Mouse (Mus musculus) lung, embryonic 14.5 days (tissue): ENCODE measurements at regions not wholly inside any gene's neighbourhood (a gene's known extent, or its start where the extent isn't known, plus 50 kb on each side); places are given as distances from the start of the nearest gene placed in this dataset.

ENCODE experiments used
- ATAC-seq: fragments of 200-750 bp; cut with Nextera tagmentation; 2 replicates; pipeline ENCODE4 v1.8.0; 2017; ENCODE audit warnings: mild to moderate bottlenecking, moderate TSS enrichment, moderate library complexity; ENCODE audit not compliant: insufficient read depth
- DNase-seq: peaks from one replicate; pipeline ENCODE4 v3.0.0-alpha.2; 2015
- H3K27ac ChIP-seq: fragments of 300-500 bp; sonication (generic); 2 replicates; pipeline ENCODE4 v1.5.1; 2014; ENCODE audit warnings: low read depth, mild to moderate bottlenecking, moderate library complexity
- H3K27me3 ChIP-seq: fragments of 300-500 bp; sonication (generic); 2 replicates; pipeline ENCODE4 v1.6.1; 2014; ENCODE audit warnings: low read length, control low read depth; ENCODE audit not compliant: insufficient read depth
- H3K36me3 ChIP-seq: fragments of 300-500 bp; sonication (generic); 2 replicates; pipeline ENCODE4 v1.6.1; 2014; ENCODE audit warnings: control low read depth; ENCODE audit not compliant: insufficient read depth
- H3K4me1 ChIP-seq: fragments of 300-500 bp; sonication (generic); 2 replicates; pipeline ENCODE4 v1.6.1; 2014; ENCODE audit warnings: antibody characterized with exemption, control low read depth; ENCODE audit not compliant: insufficient read depth
- H3K4me2 ChIP-seq: fragments of 300-500 bp; sonication (generic); 2 replicates; pipeline ENCODE4 v1.6.1; 2014; ENCODE audit warnings: mild to moderate bottlenecking
- H3K4me3 ChIP-seq: fragments of 300-500 bp; sonication (generic); 2 replicates; pipeline ENCODE4 v1.5.1; 2014; ENCODE audit warnings: low read depth, low read length
- H3K9ac ChIP-seq: fragments of 300-500 bp; sonication (generic); 2 replicates; pipeline ENCODE4 v1.6.1; 2014
- H3K9me3 ChIP-seq: fragments of 300-500 bp; sonication (generic); 2 replicates; pipeline ENCODE4 v1.6.1; 2016; ENCODE audit warnings: low read depth, low read length, control low read depth
- CTCF ChIP-seq: IDR thresholded peaks from 2 replicates; pipeline ENCODE4 v1.5.1; 2016; ENCODE audit warnings: antibody characterized with exemption, low read depth
- WGBS: fragments of 180-500 bp; shearing (Covaris S2); extraction: QIAGEN DNeasy Blood & Tissue Kit; methylation state at CpG from one replicate; pipeline ENCODE4 v1.1.7; 2014; 5-methylcytosine and 5-hydroxymethylcytosine counted together

GRCm38 (mm10) chr9:79517461-79517860 is 201.2 kb downstream of the Col12a1 start:
- Histone ChIP-seq H3K9me3 (no peaks in the 10 kb centered on the region), H3K4me2 (no peak overlapping the region), H3K36me3 (no peaks in the 10 kb centered on the region), H3K27me3 (no peaks in the 10 kb centered on the region), H3K4me3 (no peak overlapping the region), H3K9ac (no peak overlapping the region), H3K4me1 (no peaks in the 10 kb centered on the region), H3K27ac (no peak overlapping the region)
- DNase-seq (no peak), ATAC-seq (no peak)
- 71% methylated on average over 5 of the region's 5 CpGs for WGBS
- TF ChIP-seq CTCF = no peak

DNA sequence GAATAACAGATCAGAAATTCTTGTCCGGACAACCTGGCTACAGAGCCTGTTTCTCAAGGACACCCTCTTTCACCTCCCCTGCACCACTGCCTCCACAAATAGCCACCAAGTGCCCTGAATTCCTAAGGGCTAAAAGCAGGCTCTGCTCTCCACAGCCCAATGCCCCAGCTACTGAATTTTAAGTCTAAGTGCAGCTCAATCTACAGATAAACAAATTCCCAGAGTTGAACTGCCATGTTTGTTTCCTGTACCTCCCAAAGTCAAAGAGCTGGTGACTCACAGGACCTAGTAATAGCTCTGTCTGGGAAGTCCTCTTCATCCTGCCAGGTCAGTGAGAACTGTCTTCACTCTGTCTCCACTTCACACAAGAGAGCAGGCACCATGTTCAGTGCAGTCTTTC is 200.0 kb downstream of the Col12a1 start:
- no peak for ATAC-seq
- 54% methylated on average over 1 of the region's 1 CpGs for WGBS

GRCm38 (mm10) chr9:79520498-79520897 is 198.1 kb downstream of the Col12a1 start:
- Histone ChIP-seq H3K36me3 (no peaks in the 10 kb centered on the region), H3K4me2 (no peak overlapping the region), H3K4me3 (no peak overlapping the region), H3K27ac (no peak overlapping the region), H3K27me3 (no peaks in the 10 kb centered on the region), H3K9me3 (no peaks in the 10 kb centered on the region), H3K9ac (no peak overlapping the region), H3K4me1 (no peaks in the 10 kb centered on the region)
- WGBS = 77% methylated on average over 2 of the region's 2 CpGs
- no peak for TF ChIP-seq CTCF
- DNase-seq (no peak), ATAC-seq (no peak)

More for the DNA sequence above, 200.0 kb downstream of the Col12a1 start:
- no peak for TF ChIP-seq CTCF
- DNase-seq = no peak
- Histone ChIP-seq H3K4me3 (no peak overlapping the region), H3K27ac (no peak overlapping the region), H3K9ac (no peak overlapping the region), H3K9me3 (no peaks in the 10 kb centered on the region), H3K4me1 (no peaks in the 10 kb centered on the region), H3K4me2 (no peak overlapping the region), H3K36me3 (no peaks in the 10 kb centered on the region), H3K27me3 (no peaks in the 10 kb centered on the region)

- H3K4me2 ChIP-seq = no peak overlapping the region
- H3K36me3 ChIP-seq = no peaks in the 10 kb centered on the region
- H3K4me3 ChIP-seq = no peak overlapping the region
- no peak overlapping the region for H3K9ac ChIP-seq
- H3K4me1 ChIP-seq = no peaks in the 10 kb centered on the region
- H3K9me3 ChIP-seq = no peaks in the 10 kb centered on the region
- ATAC-seq = no peak
- no peak for DNase-seq
- H3K27ac ChIP-seq = no peak overlapping the region
- no peak for TF ChIP-seq CTCF
- 76% methylated on average over 4 of the region's 4 CpGs for WGBS
- H3K27me3 ChIP-seq = no peaks in the 10 kb centered on the region
Measured at GRCm38 (mm10) chr9:79523054-79523453, 195.6 kb downstream of the Col12a1 start.

DNA sequence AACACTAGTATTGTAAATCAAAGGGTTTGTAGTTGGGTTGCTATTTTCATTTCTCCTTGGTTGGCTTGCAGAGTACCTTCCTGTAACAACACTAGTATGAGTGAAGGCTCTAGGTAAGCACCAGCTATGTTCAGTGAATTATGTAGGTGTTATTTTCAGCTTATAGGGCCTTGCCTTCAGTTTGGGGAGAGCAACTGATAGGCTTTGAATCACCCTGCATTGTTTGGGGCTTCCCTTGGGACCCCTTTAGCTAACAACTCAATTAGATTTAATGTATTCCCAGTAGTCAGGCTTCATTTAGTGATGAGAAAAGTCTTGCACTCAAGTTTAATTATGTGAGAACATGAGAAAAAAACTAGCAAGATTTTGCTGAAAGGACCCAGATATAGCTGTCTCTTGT is 193.6 kb downstream of the Col12a1 start:
- Histone ChIP-seq H3K9ac (no peak overlapping the region), H3K36me3 (no peaks in the 10 kb centered on the region), H3K27ac (no peak overlapping the region), H3K4me1 (no peaks in the 10 kb centered on the region), H3K9me3 (no peaks in the 10 kb centered on the region), H3K4me3 (no peak overlapping the region), H3K27me3 (no peaks in the 10 kb centered on the region), H3K4me2 (no peak overlapping the region)
- TF ChIP-seq CTCF = no peak
- no peak for ATAC-seq
- no peak for DNase-seq

- no peak overlapping the region for H3K4me3 ChIP-seq
- H3K9ac ChIP-seq = no peak overlapping the region
- no peaks in the 10 kb centered on the region for H3K36me3 ChIP-seq
- WGBS = 36% methylated on average over 6 of the region's 6 CpGs
- TF ChIP-seq CTCF = no peak
- peak; percentile 21 for DNase-seq
- ATAC-seq = no peak
- H3K4me1 ChIP-seq = no peaks in the 10 kb centered on the region
- no peaks in the 10 kb centered on the region for H3K27me3 ChIP-seq
- no peaks in the 10 kb centered on the region for H3K9me3 ChIP-seq
- no peak overlapping the region for H3K27ac ChIP-seq
- H3K4me2 ChIP-seq = no peak overlapping the region
Measured at GRCm38 (mm10) chr9:79526390-79526789, 192.2 kb downstream of the Col12a1 start.

- no peaks in the 10 kb centered on the region for H3K27me3 ChIP-seq
- H3K36me3 ChIP-seq = no peaks in the 10 kb centered on the region
- no peak overlapping the region for H3K4me2 ChIP-seq
- no peaks in the 10 kb centered on the region for H3K9me3 ChIP-seq
- DNase-seq = no peak
- H3K27ac ChIP-seq = no peak overlapping the region
- no peak overlapping the region for H3K9ac ChIP-seq
- H3K4me1 ChIP-seq = no peaks in the 10 kb centered on the region
- WGBS = 77% methylated on average over 3 of the region's 3 CpGs
- no peak overlapping the region for H3K4me3 ChIP-seq
- ATAC-seq = no peak
- no peak for TF ChIP-seq CTCF
Measured at GRCm38 (mm10) chr9:79527331-79527730, 191.3 kb downstream of the Col12a1 start.
